Mouse (Mus musculus): ENCODE measurements around the gene Tpbgl. TPM values are rescaled to one million over a fixed set of nuclear protein-coding genes. Genes with fewer than 3 reads are reported as not detected.

The Tpbgl gene
- total RNA-seq, 2 experiments from 2014 or later, result 28.6 to 32.5 TPM

GRCm38 (mm10) chr7:99582867-99583266 is 44.0 kb downstream of the Tpbgl start:
- no peak for DNase-seq (ENCODE audit: low spot score in 2 of 2)

- DNase-seq (ENCODE audit: low spot score in 2 of 2), result no peak
These were observed 44.6 kb downstream of the Tpbgl start for GRCm38 (mm10) chr7:99582306-99582705.

- no peak for DNase-seq (ENCODE audit: low spot score in 2 of 2)
These were observed 46.7 kb downstream of the Tpbgl start for GRCm38 (mm10) chr7:99580247-99580646.

GRCm38 (mm10) chr7:99579491-99580190 is 47.3 kb downstream of the Tpbgl start:
- DNase-seq (ENCODE audit: low spot score in 2 of 2), result no peak

GRCm38 (mm10) chr7:99578246-99578645 is 48.7 kb downstream of the Tpbgl start:
- no peak for DNase-seq (ENCODE audit: low spot score in 2 of 2)

Other genes with a start within 250 kb of the Tpbgl start
- 10 to 100 TPM; 17.1 to 19.2 TPM for gene Gdpd5, start 245.7 kb downstream of the Tpbgl start, total RNA-seq (2021)
- 1 to 10 TPM in 1 of 2 experiments, under 1 TPM in 1; 0.91 to 1.5 TPM for gene Klhl35, start 161.1 kb downstream of the Tpbgl start, total RNA-seq (2021)
- gene Rps3, start 143.4 kb downstream of the Tpbgl start, total RNA-seq (2021), result 100 to 1,000 TPM; 484 to 545 TPM
- 10 to 100 TPM; 30.7 to 32.6 TPM for gene Arrb1, start 91.6 kb downstream of the Tpbgl start, total RNA-seq (2021)
- gene Slco2b1, start 84.2 kb upstream of the Tpbgl start, total RNA-seq (2021), result 1 to 10 TPM; 8.0 to 9.1 TPM
- under 1 TPM in 1 of 2 experiments, not detected in 1; 0.21 TPM for gene Olfr520, start 103.2 kb upstream of the Tpbgl start, total RNA-seq (2021)
- not detected for gene Olfr521, start 136.4 kb upstream of the Tpbgl start, total RNA-seq (2021)
- 1 to 10 TPM; 2.4 to 2.8 TPM for gene Neu3, start 201.3 kb upstream of the Tpbgl start, total RNA-seq (2021)
- 1 to 10 TPM; 2.1 to 2.4 TPM for gene Xrra1, start 232.0 kb upstream of the Tpbgl start, total RNA-seq (2021)
- 10 to 100 TPM; 80.1 to 80.8 TPM for gene Spcs2, start 236.4 kb upstream of the Tpbgl start, total RNA-seq (2021)